Mouse (Mus musculus) lung, postnatal 0 days (tissue): ENCODE results near the gene Zfp366.

Experiments used
- CTCF ChIP-seq: IDR thresholded peaks from 2 replicates; pipeline ENCODE4 v1.5.1; 2016; ENCODE audit warnings: antibody characterized with exemption, mild to moderate bottlenecking
- EP300 ChIP-seq: IDR thresholded peaks from 2 replicates; pipeline ENCODE4 v1.6.1; 2016; ENCODE audit warnings: antibody characterized with exemption, mild to moderate bottlenecking, control low read depth

GRCm38 (mm10) chr13:99209859-99210258 lies 25.2 kb downstream of the Zfp366 start:
- TF ChIP-seq EP300 (no peak), CTCF (no peak)
